Mouse (Mus musculus): ENCODE results near the gene Cbx7. TPM values are rescaled to one million over a fixed set of nuclear protein-coding genes. Genes with fewer than 3 reads are reported as not detected.

Cbx7 gene
- polyA plus RNA-seq, 1 experiment: 41.3 TPM

GRCm38 (mm10) chr15:80001601-80002000, 30.7 kb upstream of the Cbx7 start:
- 93% methylated on average over 23 of the region's 23 CpGs for WGBS
- no peak for DNase-seq
- H3K4me1 ChIP-seq (ENCODE audit: control insufficient read depth, insufficient read depth, low read length): peaks cover 23% of the 10 kb centered on the region
- no peaks in the 10 kb centered on the region; the same call in 1 of the 2 replicates for H3K36me3 ChIP-seq (ENCODE audit: control insufficient read depth, insufficient read depth, low read length)
- no peaks in the 10 kb centered on the region for H3K27me3 ChIP-seq (replicated peaks; ENCODE audit: control insufficient read depth, insufficient read depth, low read length)
- no peak overlapping the region for H3K27ac ChIP-seq (ENCODE audit: insufficient read depth, low read depth, low read length)
- TF ChIP-seq CTCF (conservative IDR thresholded peaks at IDR 0.05; ENCODE audit: insufficient read depth, insufficient read length, low read depth, low read length) (no peak), POLR2A (IDR thresholded peaks at IDR 0.05; ENCODE audit: low read depth, low read length) (no peak)
- no peak overlapping the region for H3K4me3 ChIP-seq (ENCODE audit: insufficient read depth, low read depth, low read length)

- TF ChIP-seq CTCF (conservative IDR thresholded peaks at IDR 0.05; ENCODE audit: insufficient read depth, insufficient read length, low read depth, low read length): no peak
- no peak for TF ChIP-seq POLR2A (IDR thresholded peaks at IDR 0.05; ENCODE audit: low read depth, low read length)
- 45% methylated on average over 8 of the region's 8 CpGs for WGBS
- Histone ChIP-seq H3K27me3 (replicated peaks; ENCODE audit: control insufficient read depth, insufficient read depth, low read length) (no peaks in the 10 kb centered on the region), H3K4me3 (ENCODE audit: insufficient read depth, low read depth, low read length) (no peak overlapping the region), H3K4me1 (ENCODE audit: control insufficient read depth, insufficient read depth, low read length) (peaks cover 14% of the 10 kb centered on the region), H3K36me3 (ENCODE audit: control insufficient read depth, insufficient read depth, low read length) (no peaks in the 10 kb centered on the region; the same call in 1 of the 2 replicates), H3K27ac (ENCODE audit: insufficient read depth, low read depth, low read length) (peak overlapping the region; percentile 35; the same call in 1 of the 2 replicates)
- DNase-seq: peak; percentile 87
Measured at GRCm38 (mm10) chr15:80000694-80001093, 29.8 kb upstream of the Cbx7 start.

GRCm38 (mm10) chr15:79997988-79998387, 27.1 kb upstream of the Cbx7 start:
- TF ChIP-seq CTCF (conservative IDR thresholded peaks at IDR 0.05; ENCODE audit: insufficient read depth, insufficient read length, low read depth, low read length) (no peak), POLR2A (IDR thresholded peaks at IDR 0.05; ENCODE audit: low read depth, low read length) (no peak)
- H3K4me1 ChIP-seq (ENCODE audit: control insufficient read depth, insufficient read depth, low read length): no peaks in the 10 kb centered on the region
- H3K27me3 ChIP-seq (replicated peaks; ENCODE audit: control insufficient read depth, insufficient read depth, low read length): no peaks in the 10 kb centered on the region
- DNase-seq: no peak
- no peaks in the 10 kb centered on the region; the same call in 1 of the 2 replicates for H3K36me3 ChIP-seq (ENCODE audit: control insufficient read depth, insufficient read depth, low read length)
- no peak overlapping the region for H3K27ac ChIP-seq (ENCODE audit: insufficient read depth, low read depth, low read length)
- no peak overlapping the region for H3K4me3 ChIP-seq (ENCODE audit: insufficient read depth, low read depth, low read length)
- 50% methylated on average over 3 of the region's 3 CpGs for WGBS

- peak; percentile 81 for DNase-seq
- no peaks in the 10 kb centered on the region; the same call in 1 of the 2 replicates for H3K36me3 ChIP-seq (ENCODE audit: control insufficient read depth, insufficient read depth, low read length)
- H3K27me3 ChIP-seq (replicated peaks; ENCODE audit: control insufficient read depth, insufficient read depth, low read length): no peaks in the 10 kb centered on the region
- H3K4me3 ChIP-seq (ENCODE audit: insufficient read depth, low read depth, low read length): no peak overlapping the region
- 82% methylated on average over 11 of the region's 11 CpGs for WGBS
- no peaks in the 10 kb centered on the region for H3K4me1 ChIP-seq (ENCODE audit: control insufficient read depth, insufficient read depth, low read length)
- H3K27ac ChIP-seq (ENCODE audit: insufficient read depth, low read depth, low read length): no peak overlapping the region
- TF ChIP-seq POLR2A (IDR thresholded peaks at IDR 0.05; ENCODE audit: low read depth, low read length) (no peak), CTCF (conservative IDR thresholded peaks at IDR 0.05; ENCODE audit: insufficient read depth, insufficient read length, low read depth, low read length) (no peak)
Measured at GRCm38 (mm10) chr15:79996781-79997180, 25.9 kb upstream of the Cbx7 start.

- Histone ChIP-seq H3K4me3 (ENCODE audit: insufficient read depth, low read depth, low read length) (no peak overlapping the region), H3K27ac (ENCODE audit: insufficient read depth, low read depth, low read length) (no peak overlapping the region), H3K36me3 (ENCODE audit: control insufficient read depth, insufficient read depth, low read length) (no peaks in the 10 kb centered on the region; the same call in 1 of the 2 replicates), H3K4me1 (ENCODE audit: control insufficient read depth, insufficient read depth, low read length) (no peaks in the 10 kb centered on the region), H3K27me3 (replicated peaks; ENCODE audit: control insufficient read depth, insufficient read depth, low read length) (no peaks in the 10 kb centered on the region)
- TF ChIP-seq POLR2A (IDR thresholded peaks at IDR 0.05; ENCODE audit: low read depth, low read length): no peak
- no peak for TF ChIP-seq CTCF (conservative IDR thresholded peaks at IDR 0.05; ENCODE audit: insufficient read depth, insufficient read length, low read depth, low read length)
- DNase-seq: no peak
- WGBS: 93% methylated on average over 7 of the region's 7 CpGs
Measured at GRCm38 (mm10) chr15:79995552-79995951, 24.6 kb upstream of the Cbx7 start.

GRCm38 (mm10) chr15:79994566-79994965, 23.6 kb upstream of the Cbx7 start:
- no peak for DNase-seq
- TF ChIP-seq POLR2A (IDR thresholded peaks at IDR 0.05; ENCODE audit: low read depth, low read length): no peak
- TF ChIP-seq CTCF (conservative IDR thresholded peaks at IDR 0.05; ENCODE audit: insufficient read depth, insufficient read length, low read depth, low read length): no peak
- Histone ChIP-seq H3K4me3 (ENCODE audit: insufficient read depth, low read depth, low read length) (no peak overlapping the region), H3K27ac (ENCODE audit: insufficient read depth, low read depth, low read length) (no peak overlapping the region), H3K4me1 (ENCODE audit: control insufficient read depth, insufficient read depth, low read length) (no peaks in the 10 kb centered on the region), H3K27me3 (replicated peaks; ENCODE audit: control insufficient read depth, insufficient read depth, low read length) (no peaks in the 10 kb centered on the region), H3K36me3 (ENCODE audit: control insufficient read depth, insufficient read depth, low read length) (no peaks in the 10 kb centered on the region; the same call in 1 of the 2 replicates)
- WGBS: 83% methylated on average over 4 of the region's 4 CpGs

GRCm38 (mm10) chr15:79986182-79986581, 15.3 kb upstream of the Cbx7 start:
- TF ChIP-seq POLR2A (IDR thresholded peaks at IDR 0.05; ENCODE audit: low read depth, low read length): no peak
- TF ChIP-seq CTCF (conservative IDR thresholded peaks at IDR 0.05; ENCODE audit: insufficient read depth, insufficient read length, low read depth, low read length): no peak
- 75% methylated on average over 8 of the region's 8 CpGs for WGBS
- Histone ChIP-seq H3K27ac (ENCODE audit: insufficient read depth, low read depth, low read length) (no peak overlapping the region), H3K36me3 (ENCODE audit: control insufficient read depth, insufficient read depth, low read length) (no peaks in the 10 kb centered on the region), H3K4me1 (ENCODE audit: control insufficient read depth, insufficient read depth, low read length) (no peaks in the 10 kb centered on the region), H3K27me3 (replicated peaks; ENCODE audit: control insufficient read depth, insufficient read depth, low read length) (no peaks in the 10 kb centered on the region), H3K4me3 (ENCODE audit: insufficient read depth, low read depth, low read length) (no peak overlapping the region)
- DNase-seq: no peak

Data from kidney, adult 2 months (tissue).